Mouse (Mus musculus) fat pad, adult 2 months (tissue): ENCODE results near the gene Comt.

Experiments
- DNase-seq: peaks from one replicate; pipeline ENCODE4 v3.0.0-alpha.2; 2011; ENCODE audit warnings: low read depth, low spot score; ENCODE audit errors: extremely low read depth

The Comt gene

GRCm38 (mm10) chr16:18391127-18391526, 35.5 kb downstream of the Comt start:
- DNase-seq = no peak

- DNase-seq = no peak
Measured at GRCm38 (mm10) chr16:18390399-18390798, 36.3 kb downstream of the Comt start.

GRCm38 (mm10) chr16:18388583-18389435, 37.8 kb downstream of the Comt start:
- peak; percentile 50 for DNase-seq

GRCm38 (mm10) chr16:18387704-18388582, 38.7 kb downstream of the Comt start:
- no peak for DNase-seq

GRCm38 (mm10) chr16:18386972-18387371, 39.7 kb downstream of the Comt start:
- no peak for DNase-seq

- peak; percentile 47 for DNase-seq
Measured at GRCm38 (mm10) chr16:18386451-18386850, 40.2 kb downstream of the Comt start.

GRCm38 (mm10) chr16:18385411-18385810, 41.2 kb downstream of the Comt start:
- DNase-seq = no peak

DNA sequence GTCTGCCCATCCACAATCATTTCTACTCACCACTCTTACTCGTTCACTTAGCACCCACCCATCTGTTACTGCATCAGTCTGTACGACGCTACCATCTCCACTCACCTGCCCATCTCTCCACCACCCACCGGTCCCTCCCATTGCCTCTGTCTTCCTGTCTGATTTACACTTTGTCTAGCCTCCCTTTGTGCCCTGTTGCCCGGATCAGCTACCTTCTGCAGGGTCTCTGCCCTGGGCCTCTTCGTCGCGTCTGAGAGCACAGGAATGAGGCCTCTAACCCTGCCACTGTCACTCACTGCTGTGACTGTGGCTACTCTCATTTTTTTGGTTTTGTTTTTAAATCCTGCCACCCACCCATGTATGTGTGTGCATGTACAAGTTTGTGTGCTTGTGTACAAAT, 42.0 kb downstream of the Comt start:
- no peak for DNase-seq

GRCm38 (mm10) chr16:18384211-18384610, 42.4 kb downstream of the Comt start:
- DNase-seq = no peak

- no peak for DNase-seq
Measured at GRCm38 (mm10) chr16:18383756-18384155, 42.9 kb downstream of the Comt start.

GRCm38 (mm10) chr16:18383045-18383726, 43.5 kb downstream of the Comt start:
- no peak for DNase-seq

DNA sequence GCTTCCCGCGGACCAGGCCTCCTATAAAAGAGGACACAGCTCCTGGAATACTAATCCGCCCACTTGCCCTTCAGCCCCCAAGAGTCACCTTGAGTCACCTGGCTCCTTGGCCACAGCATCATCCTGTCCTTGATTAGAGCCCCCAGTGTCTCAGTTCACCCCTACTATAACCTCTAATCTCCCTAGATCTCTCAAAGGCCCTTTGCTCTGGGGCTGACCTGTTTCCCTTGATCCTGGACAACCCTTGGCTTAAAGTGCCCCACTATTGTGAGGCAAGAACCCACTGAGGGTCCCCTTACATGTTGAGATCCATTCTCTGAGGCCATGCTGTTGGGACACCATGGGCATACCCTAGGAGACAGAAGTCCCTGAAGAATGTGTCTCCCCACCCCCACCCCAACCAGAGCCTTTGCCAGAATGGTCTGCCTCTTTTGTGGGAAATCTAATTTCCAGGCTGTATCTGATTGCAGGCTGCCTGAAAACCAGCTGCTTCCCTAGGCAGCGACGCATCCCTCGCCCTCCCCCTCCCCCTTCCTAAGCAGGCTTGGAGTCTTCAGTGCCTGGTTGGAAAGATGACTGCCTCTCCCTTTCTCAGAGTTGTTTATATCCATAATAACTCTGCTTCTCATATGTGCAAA, 44.9 kb downstream of the Comt start:
- DNase-seq = no peak

DNA sequence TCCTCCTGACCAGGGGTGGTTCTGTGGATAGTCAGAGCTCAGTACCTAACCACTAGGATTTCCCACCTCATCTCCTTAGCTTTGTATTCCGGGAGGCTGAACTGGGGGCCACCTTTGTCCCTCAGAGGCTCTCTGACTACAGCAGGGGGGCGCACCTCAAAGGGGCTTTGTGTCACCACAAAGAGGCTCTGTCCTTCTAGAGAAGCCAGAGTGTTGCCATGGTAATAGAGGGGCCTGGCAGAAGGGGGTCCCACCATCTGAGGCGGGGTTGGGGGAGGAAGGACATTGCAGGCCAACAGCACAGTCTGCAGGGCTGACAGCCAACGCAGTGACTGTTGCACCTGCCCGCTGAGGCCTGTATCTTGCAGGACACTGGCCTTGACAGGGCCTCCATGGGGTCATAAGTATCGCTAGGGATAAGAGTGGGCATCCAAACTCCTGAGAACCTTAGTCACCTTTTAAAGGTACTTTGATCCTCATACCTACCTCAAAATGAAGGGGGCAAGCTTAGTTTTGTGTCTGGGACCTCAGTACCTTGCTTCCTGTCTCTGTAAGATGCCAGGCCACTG, 46.1 kb downstream of the Comt start:
- no peak for DNase-seq

DNA sequence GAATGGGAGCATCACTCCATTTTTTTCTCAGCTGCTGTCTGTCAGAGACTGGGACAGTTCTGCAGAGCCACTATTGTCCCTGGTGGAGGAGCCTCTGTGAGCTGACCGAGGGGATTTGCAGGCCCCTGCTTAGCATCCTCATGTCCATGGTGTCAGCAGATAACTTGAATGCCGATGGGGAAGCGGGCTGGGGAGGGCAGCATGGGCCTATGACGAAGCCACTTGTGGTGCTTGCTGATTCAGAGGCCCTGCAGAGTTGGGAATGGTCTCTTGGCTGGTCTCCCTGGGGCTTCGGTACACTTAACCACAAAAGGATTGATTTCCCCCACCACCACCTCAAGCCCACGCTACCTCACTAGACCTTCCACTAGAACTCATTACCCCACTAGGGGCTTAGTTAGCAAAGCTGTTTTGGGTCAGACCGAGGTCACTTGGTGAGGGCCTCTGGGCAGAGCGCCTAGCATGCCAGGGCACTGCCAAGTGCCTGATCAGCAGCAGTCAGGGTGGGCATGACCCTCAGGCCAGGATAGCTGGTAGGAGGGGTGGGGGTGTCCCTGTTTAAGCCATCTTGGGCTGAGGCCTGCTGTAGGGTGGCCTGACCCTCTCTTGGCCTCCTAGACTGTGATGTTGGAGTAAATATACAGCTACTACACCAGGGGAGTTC, 47.2 kb downstream of the Comt start:
- DNase-seq = no peak

DNA sequence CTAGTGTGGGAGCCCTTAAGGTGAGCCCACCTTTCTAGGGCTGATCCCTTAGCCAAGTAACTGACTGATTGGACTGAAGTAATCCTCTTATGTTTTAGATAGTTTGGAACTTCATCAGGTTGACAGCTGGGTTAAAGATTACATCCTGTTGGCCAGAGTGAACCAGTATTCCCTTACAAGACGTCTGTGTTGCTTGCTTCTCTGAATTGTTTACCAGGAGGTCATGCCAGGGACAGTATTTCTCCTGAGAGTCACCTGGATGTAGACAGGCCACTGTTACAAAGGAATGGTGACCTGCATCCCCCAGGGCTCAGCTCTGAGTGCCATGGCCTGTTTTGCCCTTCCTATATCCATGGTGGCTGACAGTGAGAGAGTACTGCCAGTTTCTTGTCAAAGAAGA, 48.2 kb downstream of the Comt start:
- DNase-seq = no peak

DNA sequence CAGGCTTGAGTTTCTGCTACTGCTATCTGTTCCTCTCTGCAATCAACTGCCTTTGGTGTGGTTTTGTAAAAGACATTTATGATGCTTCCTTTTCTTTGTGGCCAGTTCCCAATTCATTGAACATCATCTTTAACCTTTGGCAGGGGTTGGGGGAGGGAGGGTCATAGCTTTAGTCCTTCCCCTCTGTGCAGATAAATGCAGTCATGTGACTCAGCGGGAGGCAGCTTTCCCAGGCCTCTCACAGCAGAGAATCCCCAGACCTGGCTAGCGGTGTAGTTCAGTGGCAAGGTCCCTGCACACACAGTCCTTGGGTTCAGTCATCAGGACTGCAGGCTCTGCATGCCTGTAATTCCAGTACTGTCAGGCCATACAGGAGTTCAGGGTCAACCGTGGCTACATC, 49.4 kb downstream of the Comt start:
- no peak for DNase-seq

DNA sequence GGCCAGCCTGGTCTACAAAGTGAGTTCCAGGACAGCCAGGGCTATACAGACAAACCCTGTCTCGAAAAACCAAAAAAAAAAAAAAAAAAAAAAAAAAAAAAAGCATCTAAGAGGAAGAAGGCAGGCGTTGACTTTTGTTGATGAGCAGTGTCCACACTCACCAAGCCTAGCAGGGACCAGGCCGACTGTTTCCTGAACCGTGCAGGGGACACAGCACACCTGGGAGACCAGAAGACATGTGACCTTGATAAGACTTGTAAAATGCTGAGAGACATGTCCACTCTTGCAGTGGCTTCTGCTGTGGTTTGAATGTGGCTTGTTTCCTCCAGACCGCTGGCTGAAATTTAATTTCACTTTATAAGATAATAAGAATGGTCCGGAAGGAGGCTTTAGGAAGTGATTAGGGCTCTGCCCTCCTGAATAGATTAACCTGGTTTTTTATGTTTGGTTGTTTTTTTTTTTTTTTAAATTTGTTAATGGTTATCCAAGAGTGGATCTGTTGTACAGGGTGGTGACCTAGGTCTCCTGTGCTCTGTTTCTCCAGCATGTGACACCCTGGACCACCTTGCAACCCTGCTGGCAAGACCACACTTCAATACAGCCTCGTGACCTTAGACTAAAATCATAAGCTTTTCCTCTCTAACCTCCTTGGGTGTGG, 50.2 kb downstream of the Comt start:
- DNase-seq = no peak

DNA sequence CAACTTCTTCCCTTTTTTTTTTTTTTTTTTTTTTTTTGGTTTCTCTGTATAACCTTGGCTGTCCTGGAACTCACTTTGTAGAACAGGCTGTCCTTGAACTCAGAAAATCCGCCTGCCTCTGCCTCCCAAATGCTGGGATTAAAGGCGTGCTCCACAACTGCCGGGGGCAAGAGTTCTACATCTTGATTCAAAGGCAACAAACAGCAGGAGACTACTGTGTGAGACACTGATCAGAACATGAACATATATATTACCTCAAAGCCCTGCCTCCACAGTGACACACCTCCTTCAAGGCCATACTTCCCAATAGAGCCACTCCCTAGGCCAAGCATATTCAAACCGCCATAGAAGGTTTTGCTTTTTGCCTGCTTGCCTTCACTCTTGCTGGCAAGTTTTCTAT, 53.0 kb downstream of the Comt start:
- no peak for DNase-seq

- no peak for DNase-seq
Measured at GRCm38 (mm10) chr16:18370197-18370596, 56.5 kb downstream of the Comt start.

DNA sequence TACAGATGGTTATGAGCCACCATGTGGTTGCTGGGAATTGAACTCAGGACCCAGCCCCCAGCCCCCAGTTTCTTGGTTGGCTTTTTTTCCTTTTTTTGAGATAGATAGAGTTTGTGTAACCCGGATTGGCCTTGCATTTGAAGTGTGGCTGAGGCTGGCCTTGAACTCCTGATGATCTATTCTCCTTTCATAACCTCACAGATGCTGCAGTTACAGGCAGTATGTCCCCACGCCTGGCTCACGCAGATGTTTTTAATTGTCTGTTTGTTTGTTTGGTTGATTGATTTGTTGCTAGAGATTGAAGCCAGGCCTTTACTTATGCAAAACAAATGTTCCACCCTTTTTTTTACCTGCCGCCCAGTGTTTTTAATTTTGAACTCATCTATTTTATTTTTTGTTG, 59.8 kb downstream of the Comt start:
- DNase-seq = no peak
